Mouse (Mus musculus) forebrain, embryonic 10.5 days (tissue): ENCODE measurements around the gene Ap5s1. TPM values are rescaled to one million over a fixed set of nuclear protein-coding genes. Genes with fewer than 3 reads are reported as not detected.

Experiments used
- DNase-seq: peaks from one replicate; pipeline ENCODE4 v3.0.0-alpha.2; 2017; ENCODE audit warnings: low spot score; ENCODE audit errors: extremely low spot score
- H3K27ac ChIP-seq: fragments of 300-500 bp; sonication (generic); 2 replicates; pipeline ENCODE4 v1.5.1; 2016; ENCODE audit warnings: mild to moderate bottlenecking
- H3K27me3 ChIP-seq: fragments of 300-500 bp; sonication (generic); 2 replicates; pipeline ENCODE4 v1.6.1; 2016; ENCODE audit warnings: mild to moderate bottlenecking; ENCODE audit not compliant: poor library complexity, severe bottlenecking
- H3K36me3 ChIP-seq: fragments of 300-500 bp; sonication (generic); replicated peaks from 2 replicates; pipeline ENCODE4 v1.6.1; 2016; ENCODE audit warnings: mild to moderate bottlenecking, moderate library complexity
- H3K4me1 ChIP-seq: fragments of 300-500 bp; sonication (generic); 2 replicates; pipeline ENCODE4 v1.6.1; 2016
- H3K4me3 ChIP-seq: fragments of 300-500 bp; sonication (generic); 2 replicates; pipeline ENCODE4 v1.5.1; 2016; ENCODE audit warnings: mild to moderate bottlenecking, moderate library complexity
- H3K9me3 ChIP-seq: fragments of 300-500 bp; sonication (generic); 2 replicates; pipeline ENCODE4 v1.6.1; 2016; ENCODE audit warnings: mild to moderate bottlenecking, moderate library complexity
- WGBS: fragments of 180-500 bp; shearing (Covaris S2); methylation state at CpG from one replicate; pipeline ENCODE4 v1.1.7; 2016; 5-methylcytosine and 5-hydroxymethylcytosine counted together
- polyA plus RNA-seq: library from polyadenylated mRNA; unstranded; fragments of >200 nt; fragmentation: Nextera tagmentation; extraction: Ambion mirVana; gene quantifications from 2 replicates; pipeline ENCODE4 v1.2.1, GENCODE M21; 2016

Ap5s1 gene
- polyA plus RNA-seq, 1 experiment from 2014 or later, result 23.2 TPM

DNA sequence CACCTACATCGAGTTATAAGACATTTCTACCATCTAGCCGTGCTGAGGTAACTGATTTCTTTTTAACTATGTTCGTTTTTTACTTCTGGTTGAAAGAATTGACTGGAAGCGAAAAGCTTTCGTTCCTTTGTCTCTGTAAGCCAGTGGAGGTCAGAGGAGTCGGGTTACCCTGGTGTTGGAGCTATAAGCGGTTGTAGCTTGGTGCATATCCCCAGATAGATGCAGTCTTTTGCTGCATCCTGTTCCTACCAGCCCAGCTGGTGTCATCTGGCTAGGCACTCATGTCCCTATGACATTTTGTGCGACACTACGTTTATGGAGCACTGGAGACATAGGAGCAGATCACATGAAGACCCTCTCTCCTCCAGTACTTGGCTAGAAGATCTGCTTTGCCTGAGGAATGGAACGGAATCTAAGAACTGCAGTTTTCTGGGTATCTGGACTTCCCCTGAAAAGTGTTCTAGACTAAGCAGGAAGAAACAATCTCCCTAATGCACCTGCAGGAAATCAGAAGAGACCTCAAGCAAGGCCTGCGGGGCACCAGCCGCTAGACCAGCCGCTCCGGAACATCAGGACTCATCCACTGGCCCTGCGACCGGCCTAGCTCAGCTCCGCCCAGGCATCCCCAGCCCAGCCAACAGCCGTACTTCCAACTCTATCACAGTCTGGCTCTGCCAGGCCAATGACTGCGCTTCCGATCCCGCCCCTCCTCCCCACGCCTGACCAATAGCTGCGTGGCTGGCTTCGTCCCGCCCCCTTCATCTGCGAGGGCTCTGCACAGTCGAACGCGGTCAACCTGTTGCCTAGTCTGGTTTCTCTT, 26.6 kb downstream of the Ap5s1 start, which contains the start of gene Mavs:
TSS of gene Mavs (plus strand) at position 757 of the 820 bp plus-strand sequence.
- DNase-seq, result peak; percentile 97
- no peaks in the 10 kb centered on the region for H3K27me3 ChIP-seq
- H3K36me3 ChIP-seq, result peaks cover 16% of the 10 kb centered on the region; the same call in 1 of the 2 replicates
- no peaks in the 10 kb centered on the region for H3K9me3 ChIP-seq
- WGBS, result 8% methylated on average over 29 of the region's 29 CpGs
- peak within 1 kb of the TSS; percentile 71 for H3K4me3 ChIP-seq
- peak within 1 kb of the TSS; percentile 87 for H3K27ac ChIP-seq
- peaks cover 35% of the 10 kb centered on the region for H3K4me1 ChIP-seq

DNA sequence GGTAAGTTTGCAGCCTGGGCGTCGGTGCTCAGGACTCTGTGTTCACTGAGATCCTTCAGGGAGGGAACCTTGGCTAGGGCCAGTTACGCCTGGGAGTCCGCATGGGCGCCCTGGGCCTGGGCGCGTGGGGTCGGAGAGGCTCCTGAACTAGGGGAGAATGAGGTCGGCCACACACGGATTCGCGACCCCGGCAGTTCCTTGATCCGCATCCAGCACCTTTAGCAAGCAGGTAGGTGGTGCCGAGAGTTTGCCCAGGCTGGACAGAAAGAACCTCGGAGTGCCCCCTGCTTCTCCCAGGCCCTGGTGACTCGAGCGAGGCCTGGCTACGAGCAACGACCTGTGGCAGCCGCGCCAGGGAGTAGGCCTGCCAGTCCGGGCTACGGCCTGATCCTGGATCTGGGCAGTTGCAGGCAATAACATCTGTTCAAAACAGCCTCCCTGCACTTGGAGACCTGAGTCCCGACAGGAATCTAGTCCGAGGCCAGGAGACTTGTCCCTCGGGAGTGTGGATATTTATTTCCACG, 27.3 kb downstream of the Ap5s1 start:
- 14% methylated on average over 28 of the region's 28 CpGs for WGBS
- DNase-seq, result peak; percentile 29
- H3K27me3 ChIP-seq, result no peaks in the 10 kb centered on the region
- H3K27ac ChIP-seq, result peak overlapping the region; percentile 87
- peaks cover 22% of the 10 kb centered on the region; the same call in 1 of the 2 replicates for H3K36me3 ChIP-seq
- peaks cover 35% of the 10 kb centered on the region for H3K4me1 ChIP-seq
- H3K9me3 ChIP-seq, result no peaks in the 10 kb centered on the region
- peak overlapping the region; percentile 71 for H3K4me3 ChIP-seq

DNA sequence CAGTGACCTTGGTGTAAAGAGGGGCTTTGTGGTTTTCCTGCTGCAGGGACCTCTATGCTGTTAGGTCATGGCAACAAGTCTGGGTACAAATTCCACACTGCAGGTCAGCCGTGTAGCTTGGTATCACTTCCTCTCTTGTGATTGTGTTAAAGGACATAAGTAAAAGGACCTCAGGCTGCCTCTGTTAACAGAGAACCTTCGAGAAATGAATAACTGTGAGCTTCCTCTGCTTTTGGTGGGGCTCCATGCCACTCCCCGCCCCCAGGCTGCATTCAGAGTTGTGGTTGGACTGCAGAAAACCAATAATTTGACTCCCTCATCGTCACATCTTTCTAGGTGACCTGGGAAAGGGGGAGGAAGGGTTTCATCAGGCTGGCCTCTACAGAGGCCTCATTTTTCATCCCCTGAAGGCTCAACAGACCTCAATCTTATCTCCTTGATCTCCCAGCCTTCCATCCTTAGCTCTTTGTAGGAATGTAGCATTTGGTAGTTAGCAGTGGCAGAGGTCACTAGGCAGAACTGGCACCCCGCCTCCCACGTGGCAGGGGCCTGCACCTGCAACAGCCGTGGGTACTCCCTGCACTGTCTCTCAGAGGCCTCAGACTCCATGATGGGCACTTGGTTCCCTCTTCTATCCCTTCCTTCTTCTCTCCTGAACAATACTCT, 28.2 kb downstream of the Ap5s1 start:
- no peaks in the 10 kb centered on the region for H3K9me3 ChIP-seq
- no peak overlapping the region for H3K27ac ChIP-seq
- no peak for DNase-seq
- H3K4me3 ChIP-seq, result peak overlapping the region; percentile 71; the same call in 1 of the 2 replicates
- WGBS, result 82% methylated on average over 7 of the region's 7 CpGs
- H3K4me1 ChIP-seq, result peaks cover 35% of the 10 kb centered on the region
- H3K36me3 ChIP-seq, result peaks cover 31% of the 10 kb centered on the region
- no peaks in the 10 kb centered on the region for H3K27me3 ChIP-seq

DNA sequence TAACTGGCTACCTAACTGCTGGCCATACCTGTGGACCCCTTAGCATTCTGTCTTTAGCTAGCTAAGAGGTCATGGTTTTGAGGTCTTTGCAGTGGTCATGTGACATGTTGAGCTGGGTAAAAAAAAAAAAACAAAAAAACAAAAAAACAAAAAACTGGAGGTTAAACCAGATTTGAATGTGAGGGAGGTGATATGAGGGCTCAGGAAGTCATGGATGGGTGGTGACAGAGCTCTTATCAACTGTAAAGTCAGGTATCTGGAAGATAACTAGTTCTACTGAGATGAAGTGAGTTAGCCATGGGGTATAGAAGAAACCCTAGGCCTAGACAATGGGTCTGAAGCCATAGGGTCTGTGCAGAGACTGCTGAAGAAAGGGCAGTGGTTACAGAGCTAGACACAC, 35.3 kb downstream of the Ap5s1 start:
- H3K36me3 ChIP-seq, result peaks cover 91% of the 10 kb centered on the region
- H3K27me3 ChIP-seq, result no peaks in the 10 kb centered on the region
- H3K4me1 ChIP-seq, result no peaks in the 10 kb centered on the region
- no peak overlapping the region for H3K4me3 ChIP-seq
- H3K9me3 ChIP-seq, result no peaks in the 10 kb centered on the region
- H3K27ac ChIP-seq, result no peak overlapping the region
- no peak for DNase-seq

DNA sequence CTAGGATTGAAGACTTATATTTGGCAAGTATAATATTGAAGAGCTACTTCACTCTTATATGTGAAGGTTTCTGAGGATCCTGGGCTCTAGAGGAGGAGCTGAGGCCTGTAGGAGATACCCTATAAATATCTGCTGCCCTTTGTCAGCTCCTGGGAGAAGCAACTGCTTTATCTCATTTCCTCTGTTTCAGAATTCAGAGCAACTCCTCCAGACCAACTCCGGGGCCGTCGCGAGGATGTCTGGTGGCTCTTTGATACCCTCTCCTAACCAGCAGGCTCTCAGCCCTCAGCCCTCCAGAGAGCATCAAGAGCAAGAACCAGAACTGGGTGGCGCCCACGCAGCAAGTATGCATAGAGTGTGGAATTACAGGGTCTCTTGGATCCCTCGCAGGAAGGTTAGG, 36.1 kb downstream of the Ap5s1 start:
- DNase-seq, result no peak
- no peak overlapping the region for H3K27ac ChIP-seq
- no peaks in the 10 kb centered on the region for H3K9me3 ChIP-seq
- H3K4me1 ChIP-seq, result no peaks in the 10 kb centered on the region
- no peaks in the 10 kb centered on the region for H3K27me3 ChIP-seq
- 89% methylated on average over 7 of the region's 7 CpGs for WGBS
- no peak overlapping the region for H3K4me3 ChIP-seq
- peaks cover 93% of the 10 kb centered on the region for H3K36me3 ChIP-seq

DNA sequence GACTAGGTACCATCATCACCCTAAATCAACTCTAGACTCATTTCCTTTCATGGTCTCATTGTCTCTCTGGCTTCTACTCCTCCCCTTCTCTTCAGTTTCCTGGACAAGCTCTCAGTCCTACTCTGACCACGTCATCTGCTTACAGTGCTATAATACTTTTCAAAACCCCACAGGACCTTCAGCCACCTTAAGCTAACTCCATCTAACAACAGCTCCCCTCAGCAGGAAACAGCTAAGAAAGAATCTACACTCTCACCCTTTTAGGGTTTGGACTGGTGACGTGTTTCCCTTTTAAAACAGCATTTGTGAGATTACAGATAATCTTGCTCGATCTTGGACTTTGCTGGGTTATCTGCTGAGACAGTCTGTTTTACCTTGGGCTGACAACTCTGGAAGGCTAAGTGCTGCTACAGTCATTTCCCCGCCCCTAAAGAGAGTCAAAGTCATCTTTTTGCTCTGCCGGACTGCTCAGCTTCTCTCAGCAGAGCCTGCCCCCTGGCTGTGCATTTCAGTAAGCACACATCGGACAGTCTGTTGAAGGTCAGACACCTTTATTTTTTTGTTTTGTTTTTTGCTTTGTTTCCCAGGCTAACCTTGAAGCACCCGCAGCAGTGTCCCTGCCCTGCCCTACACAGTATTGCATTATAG, 46.9 kb downstream of the Ap5s1 start:
- H3K27ac ChIP-seq, result 0 out of 2 replicates have a peak overlapping the region, but pooled peaks have one; percentile 44
- 37% methylated on average over 7 of the region's 7 CpGs for WGBS
- no peaks in the 10 kb centered on the region for H3K27me3 ChIP-seq
- no peak overlapping the region for H3K4me3 ChIP-seq
- no peaks in the 10 kb centered on the region for H3K9me3 ChIP-seq
- H3K4me1 ChIP-seq, result peaks cover 24% of the 10 kb centered on the region
- H3K36me3 ChIP-seq, result peaks cover 5% of the 10 kb centered on the region
- no peak for DNase-seq

DNA sequence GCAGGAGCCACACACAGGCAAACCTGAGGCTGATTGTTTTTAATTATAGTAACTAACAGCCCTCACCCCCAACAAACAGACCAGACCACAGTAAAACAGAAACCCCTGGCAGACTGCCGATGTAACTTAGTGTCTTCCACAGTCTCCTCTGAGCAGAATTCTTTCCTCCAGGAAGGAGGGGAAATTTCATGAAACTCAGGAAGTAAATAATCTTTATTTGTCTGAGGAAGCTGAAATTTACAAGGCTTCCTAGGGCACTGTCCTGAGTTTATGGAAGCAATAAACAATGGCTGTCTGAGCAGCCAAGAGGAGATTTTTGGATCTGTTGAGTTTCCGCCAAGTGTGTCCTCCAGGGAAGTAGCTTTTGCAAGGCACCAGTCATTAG, 47.4 kb downstream of the Ap5s1 start:
- Histone ChIP-seq H3K4me3 (no peak overlapping the region), H3K4me1 (peaks cover 24% of the 10 kb centered on the region), H3K27me3 (no peaks in the 10 kb centered on the region), H3K36me3 (peaks cover under 1% of the 10 kb centered on the region), H3K9me3 (no peaks in the 10 kb centered on the region), H3K27ac (0 out of 2 replicates have a peak overlapping the region, but pooled peaks have one; percentile 44)
- no peak for DNase-seq
- WGBS, result 91% methylated on average over 2 of the region's 2 CpGs

DNA sequence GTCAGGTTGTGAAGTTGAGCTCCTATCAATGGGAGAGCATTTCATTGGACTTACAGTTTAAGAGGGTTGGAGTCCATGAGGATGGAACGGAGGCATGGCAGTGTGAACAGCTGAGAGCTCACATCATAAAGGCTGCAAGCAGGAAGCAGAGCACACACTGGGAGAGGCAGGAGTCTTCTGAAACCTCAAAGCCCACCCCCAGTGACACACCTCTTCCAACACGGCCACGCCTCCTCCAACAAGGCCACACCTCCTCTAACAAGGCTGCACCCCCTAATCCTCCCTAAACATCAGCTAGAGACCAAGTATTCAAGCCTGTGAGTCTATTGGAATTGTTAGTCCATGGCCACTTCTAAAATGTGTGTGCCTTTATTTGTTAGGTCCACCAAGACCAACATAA, 48.9 kb downstream of the Ap5s1 start:
- Histone ChIP-seq H3K27ac (no peak overlapping the region), H3K4me3 (no peak overlapping the region), H3K36me3 (no peaks in the 10 kb centered on the region), H3K9me3 (no peaks in the 10 kb centered on the region), H3K27me3 (no peaks in the 10 kb centered on the region), H3K4me1 (peaks cover 29% of the 10 kb centered on the region)
- DNase-seq, result no peak
- 48% methylated on average over 3 of the region's 3 CpGs for whole genome bisulfite sequencing

DNA sequence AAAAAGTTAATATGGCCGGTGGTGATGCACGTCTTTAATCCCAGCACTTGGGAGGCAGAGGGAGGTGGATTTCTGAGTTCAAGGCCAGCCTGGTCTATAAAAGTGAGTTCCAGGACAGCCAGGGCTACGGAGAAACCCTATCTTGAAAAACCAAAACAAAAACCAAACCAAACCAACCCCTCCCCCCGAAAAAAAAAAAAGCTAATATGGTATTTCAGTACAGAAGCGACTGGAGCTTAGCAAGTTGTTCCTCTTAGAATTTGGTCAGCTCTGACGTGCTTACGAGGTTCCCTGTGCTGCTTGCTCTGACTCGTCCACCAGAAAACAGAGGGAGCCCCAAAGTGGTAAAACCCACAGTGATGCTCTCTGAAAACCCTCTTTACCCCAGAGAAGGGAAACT, 51.8 kb downstream of the Ap5s1 start:
- no peak for DNase-seq
- H3K36me3 ChIP-seq, result no peaks in the 10 kb centered on the region
- WGBS, result 84% methylated on average over 8 of the region's 8 CpGs

DNA sequence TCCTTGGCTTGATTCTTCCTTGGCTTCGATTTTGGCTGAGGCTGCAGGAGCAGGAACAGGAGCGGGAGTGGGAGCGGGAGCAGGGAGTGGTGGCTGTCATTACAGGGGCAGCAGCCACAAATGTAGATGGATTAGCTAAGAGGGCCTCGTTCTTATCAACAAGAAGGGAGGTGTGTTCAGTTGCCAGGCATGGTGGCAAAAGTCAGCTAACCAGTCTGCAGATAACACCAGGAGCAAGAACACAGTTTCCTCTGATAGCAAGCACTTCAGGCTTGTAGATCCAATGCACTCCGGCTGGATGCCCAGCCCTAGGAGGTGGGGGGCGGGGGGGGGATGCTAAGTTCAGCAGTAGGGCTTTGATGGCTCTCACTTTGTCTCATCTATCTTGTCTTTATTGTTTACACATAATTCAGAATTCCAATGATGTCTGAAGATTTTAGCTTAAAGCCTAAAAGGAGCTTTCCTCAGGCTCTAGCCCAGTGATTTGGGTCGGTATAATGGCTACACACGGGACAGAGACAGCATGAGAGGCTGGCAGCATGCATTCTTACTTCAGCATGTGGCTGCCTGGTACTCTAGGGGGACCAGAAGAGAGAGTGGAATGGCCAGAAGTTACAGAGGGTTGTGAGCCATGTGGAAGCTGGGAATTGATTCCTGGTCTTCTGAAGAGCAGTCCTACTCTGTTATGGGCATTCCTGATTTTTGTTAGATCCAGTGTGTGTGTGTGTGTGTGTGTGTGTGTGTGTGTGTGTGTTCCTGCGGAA, 53.8 kb downstream of the Ap5s1 start:
- H3K4me1 ChIP-seq, result peaks cover 54% of the 10 kb centered on the region
- H3K9me3 ChIP-seq, result no peaks in the 10 kb centered on the region
- peak overlapping the region; percentile 83 for H3K4me3 ChIP-seq
- no peaks in the 10 kb centered on the region for H3K27me3 ChIP-seq
- H3K36me3 ChIP-seq, result peaks cover 2% of the 10 kb centered on the region; the same call in 1 of the 2 replicates
- peak overlapping the region; percentile 99 for H3K27ac ChIP-seq
- WGBS, result 71% methylated on average over 9 of the region's 9 CpGs
- no peak for DNase-seq

More for the DNA sequence above, 51.8 kb downstream of the Ap5s1 start:
- Histone ChIP-seq H3K27me3 (no peaks in the 10 kb centered on the region), H3K4me1 (peaks cover 45% of the 10 kb centered on the region), H3K9me3 (no peaks in the 10 kb centered on the region), H3K4me3 (no peak overlapping the region), H3K27ac (no peak overlapping the region)

DNA sequence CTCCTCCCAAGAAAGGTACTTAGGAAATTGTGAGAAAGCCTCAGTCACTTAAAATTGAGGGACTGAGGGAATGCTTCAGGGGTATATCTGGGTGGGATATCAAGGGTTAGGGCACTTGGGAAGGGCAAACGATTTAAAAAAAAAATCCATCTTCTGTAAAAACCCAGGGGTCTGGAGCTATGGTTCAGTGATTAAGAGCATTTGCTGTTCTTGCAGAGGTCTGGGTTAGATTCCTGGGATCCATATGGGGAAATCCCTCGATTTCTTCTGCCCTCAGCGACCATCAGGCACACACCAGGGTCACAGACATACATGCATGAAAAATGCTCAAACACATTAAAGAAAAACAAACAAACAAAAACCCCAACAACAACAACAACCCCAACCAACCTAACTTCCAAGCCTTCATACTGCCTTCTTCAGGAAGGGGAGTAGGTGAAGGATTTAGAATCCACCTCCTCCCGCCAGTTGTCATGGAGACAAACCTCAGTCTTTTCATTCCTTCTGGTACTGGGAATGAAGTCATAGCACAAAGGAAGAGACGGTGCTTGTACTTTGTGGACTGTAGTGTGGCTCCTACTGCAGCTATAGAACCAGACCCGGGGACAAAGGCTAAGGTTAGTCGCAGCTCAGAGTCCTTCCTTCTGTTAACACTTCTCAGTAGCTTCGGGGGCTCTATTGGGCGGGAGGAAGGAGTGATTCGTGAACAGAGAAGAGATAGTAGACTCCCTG, 54.8 kb downstream of the Ap5s1 start:
- 6% methylated on average over 10 of the region's 10 CpGs for WGBS
- DNase-seq, result no peak
- Histone ChIP-seq H3K36me3 (peaks cover 3% of the 10 kb centered on the region), H3K27me3 (no peaks in the 10 kb centered on the region), H3K9me3 (no peaks in the 10 kb centered on the region), H3K4me3 (peak overlapping the region; percentile 83), H3K4me1 (peaks cover 53% of the 10 kb centered on the region), H3K27ac (peak overlapping the region; percentile 99)
